Comparison of ENCODE assay signal across 8 mouse cellular contexts in the genomic region with DNA sequence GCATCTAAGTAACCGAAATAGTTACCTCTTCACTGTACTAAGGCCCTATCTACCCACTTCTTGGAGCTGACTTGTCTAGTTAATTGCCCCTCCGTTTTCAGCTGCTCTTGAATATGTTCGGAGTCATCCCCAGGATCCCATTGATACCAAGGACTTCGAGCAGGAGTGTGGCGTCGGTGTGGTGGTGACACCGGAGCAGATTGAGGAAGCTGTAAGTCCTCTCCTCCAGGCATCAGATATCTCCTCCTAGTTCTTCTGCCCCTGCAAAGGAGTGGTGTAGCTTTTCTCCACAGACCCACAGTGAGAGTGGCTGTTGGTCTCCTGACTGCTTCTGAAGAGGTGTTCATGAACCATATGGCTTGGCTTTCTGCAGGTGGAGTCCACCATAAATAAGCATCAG. TPM values are rescaled to one million over a fixed set of nuclear protein-coding genes. Genes with fewer than 3 reads are reported as not detected.
DNase-seq lines count a peak whose midpoint lies in the region; ATAC-seq and TF ChIP-seq lines count a peak whose summit lies in the region.

No protein-coding gene starts in this region.

- no peak for TF ChIP-seq EP300 in liver, postnatal 0 days (IDR thresholded peaks at IDR 0.05; ENCODE audit: low read depth)

- no peak for TF ChIP-seq CTCF in gastrocnemius, adult 2 months (IDR thresholded peaks at IDR 0.05)
- TF ChIP-seq CTCF in E14TG2a.4 (conservative IDR thresholded peaks at IDR 0.05; ENCODE audit: low read length), result no peak
- no peak for TF ChIP-seq CTCF in liver, postnatal 0 days (IDR thresholded peaks at IDR 0.05; ENCODE audit: low read depth)

- peak overlapping the region; percentile 72 for H3K4me2 ChIP-seq in heart, embryonic 16.5 days (ENCODE audit: low read depth, low read length)
- H3K4me2 ChIP-seq in liver, postnatal 0 days (ENCODE audit: low read depth, low read length), result peak overlapping the region; percentile 86

- DNase-seq in gastrocnemius, adult 2 months, result no peak
- no peak for DNase-seq in gastrocnemius, postnatal 14 days
- DNase-seq in liver, postnatal 0 days, result no peak
- no peak for DNase-seq in layer of hippocampus, postnatal 25 days (ENCODE audit: extremely low spot score in 1 of 2, low spot score in 1 of 2)
- no peak for DNase-seq in right cerebral cortex, postnatal 14 days
- no peak for DNase-seq in frontal cortex, postnatal 14 days (ENCODE audit: low spot score in 2 of 2)

- H3K36me3 ChIP-seq in E14TG2a.4 (ENCODE audit: insufficient read depth, low read length), result peaks cover 51% of the 10 kb centered on the region
- peaks cover 31% of the 10 kb centered on the region for H3K36me3 ChIP-seq in heart, embryonic 16.5 days (ENCODE audit: control insufficient read depth, insufficient read depth)
- peaks cover 38% of the 10 kb centered on the region for H3K36me3 ChIP-seq in liver, postnatal 0 days (replicated peaks; ENCODE audit: insufficient read depth, low read length)

- no peaks in the 10 kb centered on the region for H3K9me3 ChIP-seq in E14TG2a.4 (ENCODE audit: low read length)
- no peaks in the 10 kb centered on the region for H3K9me3 ChIP-seq in heart, embryonic 16.5 days (replicated peaks; ENCODE audit: control insufficient read depth, low read length)
- no peaks in the 10 kb centered on the region for H3K9me3 ChIP-seq in liver, postnatal 0 days (ENCODE audit: low read length)

- intact Hi-C loops in gastrocnemius, adult 2 months (cut with DNase I), result loop anchor here (2.0 kb wide), 1 partner anchor 18 kb away; a partner anchor contains a TSS
- intact Hi-C loops in gastrocnemius, postnatal 14 days (cut with DNase I; ENCODE audit: low total_unique reads), result no loop called here

- no peak for ATAC-seq in heart, embryonic 16.5 days (replicated peaks; ENCODE audit: extremely low read depth, insufficient read depth, low FRiP score)
- no peak for ATAC-seq in liver, postnatal 0 days

- H3K27ac ChIP-seq in gastrocnemius, adult 2 months, result peak overlapping the region; percentile 93; the same call in 1 of the 2 replicates
- no peak overlapping the region for H3K27ac ChIP-seq in heart, embryonic 16.5 days (ENCODE audit: low read length)
- peak overlapping the region; percentile 88; the same call in 1 of the 2 replicates for H3K27ac ChIP-seq in liver, postnatal 0 days (ENCODE audit: low read depth)

- H3K4me3 ChIP-seq in gastrocnemius, adult 2 months, result peak overlapping the region; percentile 95
- peak overlapping the region; percentile 91 for H3K4me3 ChIP-seq in E14TG2a.4 (replicated peaks; ENCODE audit: low read length)
- peak overlapping the region; percentile 76 for H3K4me3 ChIP-seq in heart, embryonic 16.5 days (ENCODE audit: low read length)
- peak overlapping the region; percentile 61 for H3K4me3 ChIP-seq in liver, postnatal 0 days (ENCODE audit: low read depth, low read length)

- peaks cover 28% of the 10 kb centered on the region for H3K4me1 ChIP-seq in E14TG2a.4 (replicated peaks; ENCODE audit: low read depth, low read length)
- peaks cover 11% of the 10 kb centered on the region for H3K4me1 ChIP-seq in heart, embryonic 16.5 days (ENCODE audit: control insufficient read depth, insufficient read depth, low read length)
- H3K4me1 ChIP-seq in liver, postnatal 0 days (ENCODE audit: insufficient read depth), result peaks cover 14% of the 10 kb centered on the region

- H3K27me3 ChIP-seq in E14TG2a.4 (ENCODE audit: insufficient read depth, low read length), result no peaks in the 10 kb centered on the region
- no peaks in the 10 kb centered on the region for H3K27me3 ChIP-seq in heart, embryonic 16.5 days (ENCODE audit: control insufficient read depth, insufficient read depth, low read length)
- no peaks in the 10 kb centered on the region for H3K27me3 ChIP-seq in liver, postnatal 0 days (ENCODE audit: insufficient read depth, low read length)

- WGBS in heart, embryonic 16.5 days, result 80% methylated on average over 7 of the region's 7 CpGs
- WGBS in liver, postnatal 0 days (ENCODE audit: insufficient replicate concordance), result 70% methylated on average over 7 of the region's 7 CpGs

- H3K9ac ChIP-seq in heart, embryonic 16.5 days (ENCODE audit: low read length), result peak overlapping the region; percentile 85
- H3K9ac ChIP-seq in liver, postnatal 0 days (replicated peaks), result peak overlapping the region; percentile 72

RNA-seq across cellular contexts. Expression of a gene that starts 1.3 kb away (rescaled TPM):
- 10 to 100 TPM; 75.4 to 80.6 TPM for total RNA-seq in gastrocnemius, adult 2 months (2021)
- 10 to 100 TPM; 65.9 to 72.6 TPM for total RNA-seq in gastrocnemius, postnatal 14 days (2021)
- 70.4 and 83.2 TPM in 2 replicates for polyA plus RNA-seq in heart, embryonic 16.5 days (2015; fragmentation: Nextera tagmentation; extraction: Ambion mirVana)
- polyA plus RNA-seq in liver, postnatal 0 days (2015; fragmentation: Nextera tagmentation; extraction: Ambion mirVana), result 33.0 and 33.3 TPM in 2 replicates
- total RNA-seq in layer of hippocampus, postnatal 25 days (2021), result 10 to 100 TPM; 76.6 to 82.5 TPM

RNA-seq across cellular contexts. Expression of a gene that starts 7.8 kb away (rescaled TPM):
- total RNA-seq in gastrocnemius, adult 2 months (2021), result 10 to 100 TPM; 53.3 to 58.9 TPM
- 10 to 100 TPM; 58.8 to 59.5 TPM for total RNA-seq in gastrocnemius, postnatal 14 days (2021)
- polyA plus RNA-seq in heart, embryonic 16.5 days (2015; fragmentation: Nextera tagmentation; extraction: Ambion mirVana), result 82.2 and 82.5 TPM in 2 replicates
- polyA plus RNA-seq in liver, postnatal 0 days (2015; fragmentation: Nextera tagmentation; extraction: Ambion mirVana), result 26.2 and 27.1 TPM in 2 replicates
- 100 to 1,000 TPM; 133 to 142 TPM for total RNA-seq in layer of hippocampus, postnatal 25 days (2021)

RNA-seq across cellular contexts. Expression of a gene that starts 18.4 kb away (rescaled TPM):
- 100 to 1,000 TPM; 124 TPM for total RNA-seq in gastrocnemius, adult 2 months (2021)
- 10 to 100 TPM; 85.9 to 92.0 TPM for total RNA-seq in gastrocnemius, postnatal 14 days (2021)
- 60.1 and 63.5 TPM in 2 replicates for polyA plus RNA-seq in heart, embryonic 16.5 days (2015; fragmentation: Nextera tagmentation; extraction: Ambion mirVana)
- 13.8 and 17.0 TPM in 2 replicates for polyA plus RNA-seq in liver, postnatal 0 days (2015; fragmentation: Nextera tagmentation; extraction: Ambion mirVana)
- 100 to 1,000 TPM; 127 to 155 TPM for total RNA-seq in layer of hippocampus, postnatal 25 days (2021)

RNA-seq across cellular contexts. Expression of a gene that starts 29.2 kb away (rescaled TPM):
- 100 to 1,000 TPM; 104 to 171 TPM for total RNA-seq in gastrocnemius, adult 2 months (2021)
- total RNA-seq in gastrocnemius, postnatal 14 days (2021), result 100 to 1,000 TPM; 118 to 125 TPM
- 67.1 and 77.7 TPM in 2 replicates for polyA plus RNA-seq in heart, embryonic 16.5 days (2015; fragmentation: Nextera tagmentation; extraction: Ambion mirVana)
- 2.7 and 3.9 TPM in 2 replicates for polyA plus RNA-seq in liver, postnatal 0 days (2015; fragmentation: Nextera tagmentation; extraction: Ambion mirVana)
- total RNA-seq in layer of hippocampus, postnatal 25 days (2021), result 10 to 100 TPM; 25.9 to 27.8 TPM

RNA-seq across cellular contexts. Expression of a gene that starts 47.4 kb away (rescaled TPM):
- 1 to 10 TPM; 1.7 to 2.5 TPM for total RNA-seq in gastrocnemius, adult 2 months (2021)
- total RNA-seq in gastrocnemius, postnatal 14 days (2021), result 1 to 10 TPM; 4.1 to 4.6 TPM
- 103 and 110 TPM in 2 replicates for polyA plus RNA-seq in heart, embryonic 16.5 days (2015; fragmentation: Nextera tagmentation; extraction: Ambion mirVana)
- polyA plus RNA-seq in liver, postnatal 0 days (2015; fragmentation: Nextera tagmentation; extraction: Ambion mirVana), result 8.5 and 9.1 TPM in 2 replicates
- 10 to 100 TPM; 17.6 to 21.3 TPM for total RNA-seq in layer of hippocampus, postnatal 25 days (2021)
